Mouse (Mus musculus) hindbrain, embryonic 13.5 days (tissue): ENCODE data around the gene Zranb3. TPM values are rescaled to one million over a fixed set of nuclear protein-coding genes. Genes with fewer than 3 reads are reported as not detected.

Experiments used
- polyA plus RNA-seq: library from polyadenylated mRNA; unstranded; fragments of >200 nt; fragmentation: Nextera tagmentation; extraction: Ambion mirVana; gene quantifications from 2 replicates; pipeline ENCODE4 v1.2.1, GENCODE M21; 2015

The Zranb3 gene
- polyA plus RNA-seq, 1 experiment from 2014 or later, result 3.9 TPM

Other genes with a start within 250 kb of the Zranb3 start
- 0.65 and 0.70 TPM in 2 replicates for gene Map3k19, start 248.0 kb downstream of the Zranb3 start, polyA plus RNA-seq
- 20.7 and 21.2 TPM in 2 replicates for gene Rab3gap1, start 234.3 kb downstream of the Zranb3 start, polyA plus RNA-seq
- 96.7 and 105 TPM in 2 replicates for gene R3hdm1, start 254 bp upstream of the Zranb3 start, polyA plus RNA-seq
- 88.1 and 92.7 TPM in 2 replicates for gene Ubxn4, start 140.9 kb upstream of the Zranb3 start, polyA plus RNA-seq
- 0.06 and 0.29 TPM in 2 replicates for gene Lct, start 225.3 kb upstream of the Zranb3 start, polyA plus RNA-seq